Mouse (Mus musculus) lung, adult 2 months (tissue): Measurements from ENCODE around the gene Krt76.

ENCODE experiments used
- CTCF ChIP-seq: fragments of 200-500 bp; IDR thresholded peaks from 2 replicates; pipeline ENCODE4 v1.5.1; 2011; ENCODE audit warnings: mild to moderate bottlenecking, low read length, control low read depth; ENCODE audit not compliant: insufficient read depth
- POLR2A ChIP-seq: fragments of 200-500 bp; IDR thresholded peaks from 2 replicates; pipeline ENCODE4 v1.6.1; 2011; ENCODE audit warnings: low read depth, mild to moderate bottlenecking, control low read depth, low read length, borderline replicate concordance; ENCODE audit errors: extremely low read depth

DNA sequence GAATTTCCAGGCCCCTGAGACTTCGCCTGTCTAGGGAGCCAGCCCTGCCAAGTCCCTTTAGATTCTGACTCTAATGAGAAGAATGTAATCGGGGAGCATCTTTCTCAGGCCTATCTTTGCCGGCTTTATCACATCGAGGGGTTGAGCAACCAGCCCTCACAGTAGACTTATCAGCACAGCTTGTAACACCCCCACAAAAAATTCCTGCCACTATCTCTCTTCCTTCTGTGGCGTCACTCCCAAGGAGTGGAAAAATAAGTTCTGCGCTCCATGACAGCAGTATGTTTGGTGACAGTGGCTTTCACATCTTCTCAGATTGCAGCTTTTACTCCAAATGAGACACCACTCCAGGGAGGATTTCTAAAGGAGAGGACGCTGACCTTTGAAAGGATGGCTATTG, 26.0 kb downstream of the Krt76 start:
- no peak for TF ChIP-seq CTCF
- TF ChIP-seq POLR2A = no peak
